Mouse (Mus musculus) T-cell, adult 2 months (primary cell): ENCODE measurements around the gene Nfia.

ENCODE experiments used
- DNase-seq: peaks from one replicate; pipeline ENCODE4 v3.0.0; 2022; ENCODE audit warnings: low spot score

Nfia gene

DNA sequence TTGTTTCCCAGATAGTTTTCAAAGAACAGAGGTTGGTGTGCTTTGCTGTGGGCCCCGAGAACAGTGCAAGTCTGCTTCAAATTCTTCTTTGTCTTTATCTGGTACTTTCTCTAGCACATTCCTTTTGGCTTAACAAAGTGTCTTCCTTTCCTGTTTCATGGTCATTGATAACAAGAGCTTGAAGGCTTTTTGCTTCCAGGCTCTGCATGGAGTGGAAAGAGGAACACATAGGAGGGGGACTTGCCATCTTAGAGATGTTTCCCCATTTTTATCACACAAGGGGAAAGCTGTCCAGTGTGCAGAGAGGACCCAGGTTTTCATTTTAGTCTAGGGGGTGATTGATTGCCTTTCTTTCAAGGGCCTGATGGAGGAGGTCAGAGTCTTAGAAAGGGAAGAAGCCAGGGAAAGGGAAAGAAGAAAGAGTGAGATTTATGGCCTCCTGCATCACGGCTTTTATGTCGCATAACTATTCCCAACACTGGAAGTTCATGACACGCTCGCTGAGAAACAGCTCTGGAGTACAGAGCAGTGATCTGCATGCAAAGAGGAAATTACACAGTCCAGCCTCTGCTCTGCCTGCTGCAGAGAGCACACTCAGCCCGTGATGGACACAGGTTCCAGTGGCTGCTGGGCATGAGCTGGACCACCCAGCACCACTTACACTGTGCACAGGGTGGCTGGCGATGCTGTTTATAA is 67.0 kb downstream of the Nfia start:
- no peak for DNase-seq

DNA sequence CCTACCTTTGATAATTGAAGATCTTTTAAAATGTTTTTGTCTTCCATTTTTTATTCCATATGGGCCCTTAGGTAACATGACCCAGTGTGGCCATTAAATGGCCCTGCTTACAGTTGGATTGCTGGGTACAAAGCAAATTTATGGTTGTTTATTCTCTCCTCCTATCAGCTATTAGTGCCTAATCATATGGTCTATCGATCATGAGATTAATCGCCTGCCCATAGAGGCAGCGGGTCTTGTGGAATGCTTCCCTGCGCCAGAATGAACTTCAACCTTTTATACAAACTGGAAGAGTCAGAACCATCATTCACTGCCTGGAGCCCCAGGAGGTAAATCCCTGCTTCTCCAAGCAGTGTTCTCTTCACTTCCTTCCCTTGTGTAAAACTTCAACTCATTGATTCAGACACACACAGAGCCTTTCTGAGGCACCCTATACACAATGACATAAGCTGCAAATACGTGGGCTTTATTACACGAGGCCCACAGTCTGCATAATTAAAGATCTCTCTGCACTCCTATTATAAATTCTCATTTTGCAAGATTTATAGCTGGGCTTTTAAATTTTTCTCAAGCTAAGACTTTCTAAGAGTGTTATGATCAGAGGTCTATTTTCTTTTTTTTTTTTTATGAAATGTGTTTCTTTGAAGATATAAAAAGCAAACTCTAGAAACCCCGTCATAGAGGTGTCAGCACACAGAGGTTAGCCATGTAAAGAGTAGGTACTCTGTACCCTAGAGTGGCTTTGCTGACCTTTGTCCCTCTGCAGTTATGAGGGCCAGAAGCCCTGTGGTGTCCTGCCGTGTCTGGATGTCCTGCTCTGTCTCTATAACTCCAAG is 67.9 kb downstream of the Nfia start:
- no peak for DNase-seq

DNA sequence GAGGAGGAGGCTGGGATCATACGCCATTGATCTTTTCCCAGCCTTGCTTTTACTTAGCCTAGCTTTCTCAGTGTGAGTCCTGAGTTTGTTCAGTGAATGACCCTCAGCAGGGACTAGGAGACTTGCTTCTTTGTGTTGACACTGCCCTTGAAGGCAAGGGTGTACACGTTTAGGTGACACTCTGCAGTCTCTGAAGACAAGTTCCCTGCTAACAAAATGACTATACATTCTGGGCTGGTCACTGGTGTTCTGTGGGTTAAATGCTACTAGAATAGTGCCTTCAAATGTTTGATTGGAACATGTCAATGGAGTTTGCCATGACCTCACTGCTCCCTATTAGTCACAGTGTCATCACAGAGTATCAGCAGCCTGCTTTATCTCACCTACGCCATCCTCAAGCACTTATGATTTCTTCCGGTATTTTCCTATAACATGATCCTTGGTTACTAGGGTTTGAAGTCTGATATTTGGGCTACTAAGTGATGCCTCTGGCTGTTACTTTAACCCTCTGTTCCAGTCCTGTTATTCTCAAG is 68.6 kb downstream of the Nfia start:
- no peak for DNase-seq

DNA sequence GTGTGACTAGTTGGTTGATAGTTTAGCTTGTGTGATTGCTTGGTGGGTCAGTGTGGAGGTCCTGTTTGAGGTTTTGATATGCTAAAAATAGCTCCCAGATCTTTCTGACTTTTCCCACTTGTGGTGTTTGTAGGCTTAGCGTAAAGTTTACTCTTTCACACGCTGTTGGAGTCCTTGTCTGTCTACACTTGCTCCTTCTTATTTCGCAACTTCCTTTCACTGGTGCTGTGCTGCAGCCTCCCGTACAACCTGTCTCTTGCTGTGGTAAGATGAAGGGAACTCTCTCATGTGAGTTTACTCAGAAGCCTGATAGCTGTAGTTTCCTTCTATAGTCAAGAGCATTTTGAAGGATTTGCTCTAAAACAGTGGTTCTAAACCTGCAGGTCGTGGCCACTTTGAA is 69.2 kb downstream of the Nfia start:
- no peak for DNase-seq

DNA sequence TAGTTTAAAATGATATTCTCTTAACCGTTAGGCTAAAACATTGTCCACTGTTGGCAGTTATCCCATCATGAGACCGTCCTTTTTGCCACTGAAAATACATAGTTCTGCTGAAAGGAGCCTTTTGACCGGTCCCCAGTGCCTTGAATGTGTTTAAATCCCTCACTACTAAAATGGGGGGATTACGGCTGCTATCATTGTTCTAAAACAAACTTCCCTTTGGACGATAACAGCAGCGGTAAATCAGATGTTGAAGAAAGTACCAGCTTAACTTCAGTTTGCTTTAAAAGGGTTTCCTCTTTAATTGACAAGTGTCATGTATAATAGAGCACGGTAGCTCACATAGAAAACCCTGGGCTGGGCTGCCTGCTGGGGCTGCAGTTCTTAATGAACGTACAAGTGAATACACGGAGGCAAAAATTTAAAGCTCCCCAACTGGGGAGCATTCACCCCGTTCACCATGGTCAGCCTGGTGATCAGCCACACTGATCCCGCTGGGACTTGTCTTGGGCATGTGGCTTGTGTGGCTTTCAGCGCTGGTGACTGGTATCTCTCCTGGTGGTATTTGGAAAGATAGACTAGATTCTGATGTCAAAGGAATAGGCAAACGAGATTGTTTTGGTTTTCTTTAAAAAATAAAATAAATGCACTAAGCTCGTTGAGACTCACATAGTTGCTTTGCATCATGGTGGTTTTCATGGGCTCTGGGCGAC is 71.6 kb downstream of the Nfia start:
- no peak for DNase-seq

DNA sequence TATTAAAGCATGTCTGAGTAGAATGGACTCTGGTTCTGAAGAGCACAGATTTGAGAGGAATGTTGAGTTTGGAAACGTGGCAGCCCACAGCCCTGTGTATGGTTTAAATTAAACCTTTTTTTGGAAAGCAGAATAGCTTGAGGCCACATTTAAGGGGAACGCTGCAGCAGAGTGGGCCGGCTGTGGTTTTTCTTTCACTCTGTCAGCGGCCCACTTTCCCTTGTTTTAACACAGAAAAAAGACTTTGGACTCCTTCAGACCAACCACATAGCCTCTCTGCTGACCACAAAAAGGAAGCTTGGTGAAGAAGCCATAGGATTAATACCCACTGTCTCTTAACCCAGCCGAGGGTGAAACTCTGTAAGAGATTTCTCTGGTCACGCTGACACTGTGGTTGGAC is 72.4 kb downstream of the Nfia start:
- no peak for DNase-seq

DNA sequence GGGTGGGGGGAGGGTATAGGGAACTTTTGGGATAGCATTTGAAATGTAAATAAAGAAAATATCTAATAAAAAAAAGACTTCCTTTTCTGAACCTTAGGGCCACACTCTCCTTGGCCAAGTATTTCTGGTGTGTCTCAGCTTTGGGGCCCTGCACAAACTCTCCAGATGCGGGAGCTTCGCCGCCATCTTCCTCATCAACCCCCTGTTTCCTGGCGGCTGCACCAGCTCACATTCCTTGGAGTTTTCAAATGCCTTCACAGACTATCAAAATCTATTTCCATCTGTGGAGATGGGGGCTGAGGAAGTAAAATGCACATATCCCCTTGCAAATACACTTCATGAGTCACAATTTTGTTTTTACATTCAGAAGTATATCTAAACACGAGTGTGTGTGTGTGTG is 75.1 kb downstream of the Nfia start:
- DNase-seq, result no peak

DNA sequence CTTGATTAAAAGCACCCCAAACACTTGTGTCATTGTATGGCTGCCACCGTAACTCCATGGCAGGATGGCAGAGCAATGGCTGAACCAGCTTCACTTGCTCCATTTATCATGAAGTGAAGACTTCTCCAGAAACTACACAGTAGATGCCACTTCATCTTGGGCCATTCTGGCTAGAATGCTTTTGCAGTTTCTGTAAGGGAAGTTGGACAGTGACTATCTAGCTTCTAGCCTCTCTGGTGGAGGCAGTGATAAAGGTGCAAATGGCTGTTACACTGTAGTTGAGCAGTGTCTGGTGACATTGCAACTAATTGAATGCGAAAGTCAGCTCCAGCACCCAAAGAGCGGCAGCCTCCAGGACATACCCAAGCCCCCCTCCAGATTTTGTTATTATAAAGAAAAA is 78.5 kb downstream of the Nfia start:
- no peak for DNase-seq

DNA sequence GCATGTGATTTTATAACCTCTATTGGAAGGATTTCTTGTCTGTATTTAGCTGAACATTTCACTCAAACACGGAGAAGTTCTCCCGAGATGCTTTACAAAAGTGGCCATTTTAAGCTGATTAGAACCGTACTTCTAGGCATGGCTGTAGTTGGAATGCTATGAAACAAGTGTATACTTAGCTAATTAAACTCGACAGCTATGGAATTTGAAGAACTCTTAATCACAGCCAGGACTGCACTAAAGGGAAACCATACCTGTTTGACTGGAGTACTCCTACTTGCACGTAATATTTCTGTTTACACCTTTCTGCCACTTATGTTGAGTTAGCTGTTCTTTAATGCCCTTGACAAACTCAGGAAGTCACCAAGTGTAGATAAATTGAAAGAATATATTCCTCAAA is 79.2 kb downstream of the Nfia start:
- no peak for DNase-seq

DNA sequence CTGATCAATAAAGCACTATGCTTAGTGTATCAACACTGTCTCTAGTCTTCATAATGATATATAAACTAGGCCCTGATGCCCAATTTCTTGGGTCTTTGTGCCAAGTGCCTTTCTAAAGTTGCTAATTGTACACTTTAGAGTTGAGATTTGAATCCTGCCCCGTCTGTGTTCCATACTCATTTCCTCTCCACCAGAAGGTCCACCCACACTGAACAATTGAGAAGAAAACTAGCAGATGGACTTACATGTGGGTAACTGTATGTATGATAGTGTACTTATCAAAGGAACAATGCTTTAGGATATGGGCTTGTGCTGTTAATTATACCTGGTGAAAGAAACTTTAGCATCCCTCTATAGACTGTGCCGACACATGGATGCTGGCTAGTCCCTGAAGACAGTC is 80.1 kb downstream of the Nfia start:
- no peak for DNase-seq

- no peak for DNase-seq
These were observed 82.2 kb downstream of the Nfia start for GRCm38 (mm10) chr4:97854779-97855178.

- no peak for DNase-seq
These were observed 83.3 kb downstream of the Nfia start for GRCm38 (mm10) chr4:97855712-97856420.

- DNase-seq, result no peak
These were observed 85.0 kb downstream of the Nfia start for GRCm38 (mm10) chr4:97857549-97857948.

- no peak for DNase-seq
These were observed 86.9 kb downstream of the Nfia start for GRCm38 (mm10) chr4:97859431-97859830.

DNA sequence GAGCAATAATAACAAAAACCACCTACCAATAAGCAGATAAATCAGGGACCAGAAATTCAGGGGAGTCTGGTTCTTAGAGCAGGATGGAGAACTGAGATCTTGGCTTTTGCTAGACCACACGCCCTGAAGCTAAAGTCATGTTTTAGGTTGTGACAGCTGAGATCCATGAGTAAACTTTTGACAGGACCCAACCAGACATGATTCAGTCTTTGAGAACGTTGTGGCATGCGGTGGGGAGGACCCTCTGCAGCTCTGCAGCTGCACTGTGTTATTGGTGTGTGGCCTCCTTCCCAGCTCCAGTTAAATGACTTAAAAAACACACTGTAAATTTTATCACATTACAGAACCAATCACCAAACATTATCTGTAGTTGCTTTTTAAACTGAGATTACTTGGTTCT is 87.8 kb downstream of the Nfia start:
- DNase-seq, result no peak

DNA sequence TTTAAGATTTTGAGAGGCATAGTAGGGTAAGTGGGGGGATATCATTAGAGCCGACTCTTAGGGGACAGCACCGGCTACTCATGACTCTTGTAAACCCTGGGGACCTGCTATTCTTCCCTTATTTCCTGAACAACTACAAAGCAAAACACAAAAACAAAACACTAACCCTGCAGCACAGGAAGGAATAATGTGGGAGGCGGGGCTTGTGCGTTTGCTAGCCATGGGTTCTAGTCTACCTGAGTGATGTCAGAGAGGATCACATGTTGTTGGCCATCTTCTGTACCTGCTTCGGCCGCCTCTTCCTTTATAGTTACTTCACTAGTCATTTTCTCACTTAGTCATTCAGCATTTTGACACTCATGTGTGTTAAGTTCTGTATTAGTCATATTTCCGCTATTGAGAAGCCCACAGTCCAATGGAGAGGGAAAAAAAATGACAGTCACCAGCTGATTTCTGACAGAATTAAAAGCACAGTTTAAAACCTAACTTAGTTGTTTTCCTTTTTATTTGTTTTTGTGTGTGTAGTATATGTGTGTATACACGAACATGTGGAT is 88.3 kb downstream of the Nfia start:
- no peak for DNase-seq

- no peak for DNase-seq
These were observed 89.8 kb downstream of the Nfia start for GRCm38 (mm10) chr4:97862379-97862778.

DNA sequence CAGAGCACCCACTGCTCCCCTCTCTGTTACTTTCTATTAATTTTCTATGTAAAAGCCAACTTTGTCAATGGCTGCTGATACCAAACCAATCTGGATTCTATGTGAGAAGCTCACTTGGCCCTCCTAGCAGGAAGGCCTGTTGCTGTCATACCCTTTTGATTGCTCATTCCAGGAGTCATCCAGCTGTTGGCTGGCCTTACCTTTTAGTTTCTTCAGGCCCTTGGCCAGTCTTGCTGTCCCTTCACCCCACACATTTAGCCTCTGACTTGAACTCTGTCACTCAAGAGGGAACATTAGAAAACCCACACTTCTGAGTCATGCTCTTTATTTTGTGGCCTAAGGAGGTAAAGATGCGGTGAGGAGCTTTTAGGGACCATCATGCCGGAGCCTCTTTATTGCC is 91.7 kb downstream of the Nfia start:
- DNase-seq, result no peak

DNA sequence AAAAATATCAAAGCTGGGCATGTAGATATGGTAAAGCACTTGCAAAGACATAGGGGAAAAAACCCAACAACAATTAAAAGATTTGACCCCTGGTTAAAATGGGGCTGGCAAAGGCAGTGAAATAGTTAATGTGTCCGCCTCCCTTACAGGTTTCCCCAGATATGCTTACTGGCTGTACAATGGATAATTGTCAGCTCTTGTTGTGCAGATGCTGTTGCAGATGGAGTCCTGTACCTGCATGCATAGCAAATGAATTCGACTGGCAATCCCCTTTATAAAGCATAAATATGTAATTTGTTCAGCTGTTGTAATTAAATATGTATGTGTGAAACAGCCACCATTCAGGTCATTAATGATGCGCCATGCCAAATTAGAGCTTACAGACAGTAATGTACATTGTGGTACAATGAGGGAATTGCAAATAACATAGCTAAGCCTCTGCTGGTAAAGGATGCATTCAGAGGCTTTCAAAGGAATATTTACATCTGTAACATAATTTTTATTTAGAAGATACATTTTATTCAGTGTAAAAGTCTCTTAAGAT is 92.9 kb downstream of the Nfia start:
- no peak for DNase-seq

DNA sequence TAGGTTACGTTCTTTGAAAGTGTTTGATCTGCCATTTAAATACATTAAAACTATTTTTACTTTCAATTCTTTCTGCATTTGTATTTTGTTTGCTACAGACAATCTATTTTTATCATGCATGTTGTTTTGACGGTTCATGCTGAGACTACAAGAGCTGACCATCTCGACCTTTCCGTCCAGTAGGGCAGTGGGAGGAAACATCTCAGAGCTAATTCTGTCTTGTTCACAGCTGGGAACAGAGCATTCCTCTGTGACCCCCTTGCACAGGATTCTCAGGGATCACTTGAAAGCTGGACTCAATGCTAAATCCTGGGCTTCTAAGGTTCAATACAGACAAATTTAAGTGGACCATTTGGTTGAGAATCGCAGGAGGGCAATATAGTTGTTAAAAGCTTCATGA is 93.9 kb downstream of the Nfia start:
- no peak for DNase-seq

DNA sequence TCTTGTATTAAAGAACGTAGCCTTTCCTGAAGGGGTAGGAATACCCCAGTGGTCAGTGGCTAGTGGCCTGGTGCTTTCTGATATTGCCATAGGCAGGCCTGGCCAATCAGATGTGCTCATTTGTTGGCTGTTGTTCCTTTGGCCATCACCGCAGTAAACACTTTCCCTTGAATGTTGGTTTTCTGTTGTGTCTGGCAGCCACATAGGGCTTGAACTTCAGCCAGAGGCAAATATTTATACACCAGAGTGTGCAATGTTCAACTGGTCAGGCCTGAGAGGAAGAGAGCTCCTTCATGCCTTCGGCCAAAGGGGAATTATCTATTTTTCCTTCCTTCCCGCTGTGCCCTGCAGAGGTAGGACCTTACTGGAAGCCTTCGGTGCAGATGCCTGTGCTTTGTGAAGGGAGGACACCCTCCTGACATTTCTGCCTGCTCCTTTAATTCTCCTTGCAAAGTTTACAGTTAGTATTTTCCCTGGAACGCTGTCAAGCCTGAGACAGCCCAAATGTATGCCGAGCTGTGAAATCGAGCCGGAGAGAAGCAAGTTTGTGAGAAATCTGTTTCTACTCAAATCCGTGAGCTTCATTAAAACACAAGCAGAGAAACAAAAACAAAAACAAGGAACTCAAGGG is 95.9 kb downstream of the Nfia start:
- no peak for DNase-seq
